Mouse (Mus musculus): ENCODE measurements around the gene Gfpt1.

DNA sequence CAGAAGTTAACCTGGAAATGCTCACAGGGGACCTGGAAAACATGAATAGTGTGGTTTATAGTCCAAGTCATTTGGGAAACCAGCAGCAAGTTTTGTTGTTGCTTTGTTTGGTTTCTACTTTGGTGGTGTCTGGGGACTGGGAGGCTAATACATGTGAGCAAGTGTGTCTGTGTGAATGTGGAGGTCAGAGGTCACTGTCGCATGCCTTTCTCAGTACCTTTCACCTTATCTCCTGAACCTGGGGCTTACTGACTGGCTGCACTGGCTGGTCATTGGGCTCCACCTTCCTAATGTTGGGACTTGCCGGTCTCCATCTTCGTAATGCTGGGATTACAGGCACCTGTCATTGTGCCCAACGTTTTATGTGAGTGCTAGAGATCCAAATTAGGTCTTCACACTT, 28.0 kb downstream of the Gfpt1 start:
- TF ChIP-seq CTCF (conservative IDR thresholded peaks at IDR 0.05; ENCODE audit: low read length): no peak
- TF ChIP-seq POU5F1 (IDR thresholded peaks at IDR 0.05; ENCODE audit: borderline replicate concordance, low read length): no peak
- TF ChIP-seq NANOG (IDR thresholded peaks at IDR 0.05; ENCODE audit: borderline replicate concordance, low read length): no peak

Data from E14TG2a.4 (cell line).